Comparison of ENCODE assay signal across 8 mouse cellular contexts in the genomic region with DNA sequence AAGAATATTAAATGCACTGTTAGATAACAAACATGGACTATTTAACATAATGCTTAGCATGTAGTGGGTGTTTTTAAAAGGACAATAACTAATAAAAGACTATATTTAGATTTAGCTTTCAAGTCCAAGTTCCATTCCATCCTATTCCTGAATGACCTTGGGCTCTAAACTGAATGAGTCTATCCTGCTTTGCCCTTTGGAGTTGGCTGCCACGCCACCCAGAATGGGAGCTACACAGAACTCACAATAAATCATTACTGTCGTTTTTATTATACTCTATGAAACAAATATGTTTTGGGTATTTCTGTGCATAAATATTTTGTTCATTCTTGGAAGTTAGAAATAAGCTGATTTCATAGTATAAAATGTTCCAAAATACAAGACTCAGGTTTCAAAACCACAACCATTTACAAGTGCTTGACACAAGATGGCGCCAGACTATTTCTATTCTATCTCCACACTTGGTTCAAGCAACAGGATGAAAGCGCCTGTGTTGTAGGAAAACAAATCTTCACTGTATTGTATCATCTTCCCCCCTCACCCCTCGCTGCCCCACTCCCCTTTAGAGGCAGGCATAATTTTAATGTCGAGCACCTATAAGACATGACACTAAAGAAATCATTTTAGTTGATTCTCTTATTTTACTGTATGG.
A peak's percentile ranks its signal among the peaks of the same experiment; 100 is the strongest.
DNase-seq lines count a peak whose midpoint lies in the region; ATAC-seq and TF ChIP-seq lines count a peak whose summit lies in the region.

No protein-coding gene starts in this region.

- no peaks in the 10 kb centered on the region for H3K4me1 ChIP-seq in intestine, embryonic 14.5 days (replicated peaks; ENCODE audit: control insufficient read depth, insufficient read depth, low read length)
- no peaks in the 10 kb centered on the region for H3K4me1 ChIP-seq in intestine, embryonic 16.5 days (ENCODE audit: control insufficient read depth, insufficient read depth, low read length)
- H3K4me1 ChIP-seq in CH12.LX (ENCODE audit: control insufficient read depth in 1 of 2, insufficient read depth in 2 of 2) = no peaks in the 10 kb centered on the region
- H3K4me1 ChIP-seq in neural tube, embryonic 14.5 days (ENCODE audit: control insufficient read depth, insufficient read depth, low read length) = no peaks in the 10 kb centered on the region

- no peaks in the 10 kb centered on the region for H3K79me2 ChIP-seq in CH12.LX (replicated peaks; ENCODE audit: control insufficient read depth, extremely low read depth, insufficient read depth, poor library complexity, severe bottlenecking)

- TF ChIP-seq CTCF in CH12.LX (conservative IDR thresholded peaks at IDR 0.05 in 1 of 2, IDR thresholded peaks at IDR 0.05 in 1 of 2; ENCODE audit: low read depth in 2 of 2, low read length in 2 of 2) = peak; percentile 46 to 53
- peak; percentile 78 for TF ChIP-seq CTCF in left cerebral cortex, adult 2 months (IDR thresholded peaks at IDR 0.05)

- no peaks in the 10 kb centered on the region for H3K36me3 ChIP-seq in intestine, embryonic 14.5 days (ENCODE audit: control insufficient read depth, insufficient read depth, low read length)
- H3K36me3 ChIP-seq in intestine, embryonic 16.5 days (ENCODE audit: control insufficient read depth, insufficient read depth, low read length) = no peaks in the 10 kb centered on the region
- H3K36me3 ChIP-seq in CH12.LX (replicated peaks in 1 of 2; ENCODE audit: control insufficient read depth in 1 of 2, insufficient read depth in 1 of 2, low read length in 1 of 2) = no peaks in the 10 kb centered on the region
- no peaks in the 10 kb centered on the region for H3K36me3 ChIP-seq in neural tube, embryonic 14.5 days (ENCODE audit: control insufficient read depth, insufficient read depth, low read length)

- no peak overlapping the region for H3K9ac ChIP-seq in intestine, embryonic 14.5 days (ENCODE audit: low read length)
- no peak overlapping the region for H3K9ac ChIP-seq in intestine, embryonic 16.5 days (ENCODE audit: low read depth, low read length)
- no peak overlapping the region for H3K9ac ChIP-seq in CH12.LX (ENCODE audit: insufficient read depth, low read depth)
- no peak overlapping the region for H3K9ac ChIP-seq in neural tube, embryonic 14.5 days (replicated peaks; ENCODE audit: low read depth, low read length)

- TF ChIP-seq POLR2A in CH12.LX (IDR thresholded peaks at IDR 0.05; ENCODE audit: low read depth, low read length) = no peak

- H3K27ac ChIP-seq in intestine, embryonic 14.5 days (ENCODE audit: low read depth) = no peak overlapping the region
- H3K27ac ChIP-seq in intestine, embryonic 16.5 days (ENCODE audit: low read length) = no peak overlapping the region
- no peak overlapping the region for H3K27ac ChIP-seq in CH12.LX (ENCODE audit: insufficient read depth, low read depth)
- H3K27ac ChIP-seq in left cerebral cortex, adult 2 months = no peak overlapping the region
- no peak overlapping the region for H3K27ac ChIP-seq in neural tube, embryonic 14.5 days (ENCODE audit: low read depth, low read length)

- no peak overlapping the region for H3K4me3 ChIP-seq in intestine, embryonic 14.5 days (ENCODE audit: low read depth, low read length)
- no peak overlapping the region for H3K4me3 ChIP-seq in intestine, embryonic 16.5 days (ENCODE audit: low read length)
- H3K4me3 ChIP-seq in CH12.LX (replicated peaks in 1 of 3; ENCODE audit: low read depth in 2 of 3, low read length in 2 of 3, poor library complexity in 1 of 3) = no peak overlapping the region
- no peak overlapping the region for H3K4me3 ChIP-seq in left cerebral cortex, adult 2 months
- H3K4me3 ChIP-seq in neural tube, embryonic 14.5 days (ENCODE audit: low read depth, low read length) = no peak overlapping the region

- in situ Hi-C loops in CH12.LX (cut with MboI; ENCODE audit: low pct_ligation_motif_present, low pct_unique_long_range_greater_than_20kb, low sequenced_read_pairs) = no loop called here

- peak; percentile 59 for TF ChIP-seq RAD21 in CH12.LX (IDR thresholded peaks at IDR 0.05; ENCODE audit: low read depth, low read length)

- peak; percentile 62; the same call in 1 of the 2 replicates for ATAC-seq in intestine, embryonic 14.5 days (replicated peaks; ENCODE audit: low FRiP score, low TSS enrichment, low read depth)
- no peak for ATAC-seq in intestine, embryonic 16.5 days
- peak; percentile 93 for ATAC-seq in frontal cortex, adult (ENCODE audit: low TSS enrichment)
- peak; percentile 70; the same call in 1 of the 2 replicates for ATAC-seq in neural tube, embryonic 14.5 days (ENCODE audit: low read depth)

- no peaks in the 10 kb centered on the region for H3K9me3 ChIP-seq in intestine, embryonic 14.5 days (ENCODE audit: control insufficient read depth, low read length)
- H3K9me3 ChIP-seq in intestine, embryonic 16.5 days (ENCODE audit: control insufficient read depth, low read length) = no peaks in the 10 kb centered on the region
- no peaks in the 10 kb centered on the region for H3K9me3 ChIP-seq in CH12.LX (replicated peaks; ENCODE audit: low read length)
- H3K9me3 ChIP-seq in neural tube, embryonic 14.5 days (ENCODE audit: control insufficient read depth, low read length) = no peaks in the 10 kb centered on the region

- intact Hi-C loops in left cerebral cortex, adult 2 months (cut with DNase I) = loop anchor here (1.0 to 2.0 kb wide), 3 partner anchors 926 to 1215 kb away; no protein-coding TSS in a partner anchor

- WGBS in intestine, embryonic 14.5 days = 20% methylated on average over 6 of the region's 6 CpGs
- 20% methylated on average over 6 of the region's 6 CpGs for WGBS in intestine, embryonic 16.5 days
- WGBS in neural tube, embryonic 14.5 days = 21% methylated on average over 6 of the region's 6 CpGs

- dilution Hi-C loops in CH12.LX (cut with MboI; ENCODE audit: extremely low pct_ligation_motif_present, extremely low pct_unique_long_range_greater_than_20kb, low sequenced_read_pairs) = no loop called here

- no peak for TF ChIP-seq EP300 in CH12.LX (IDR thresholded peaks at IDR 0.05; ENCODE audit: low read length)

- no peak overlapping the region for H3K4me2 ChIP-seq in intestine, embryonic 14.5 days (ENCODE audit: low read length)
- no peak overlapping the region for H3K4me2 ChIP-seq in intestine, embryonic 16.5 days (ENCODE audit: low read depth, low read length)
- no peak overlapping the region for H3K4me2 ChIP-seq in CH12.LX (ENCODE audit: insufficient read depth, low read depth, poor library complexity, severe bottlenecking)
- no peak overlapping the region for H3K4me2 ChIP-seq in neural tube, embryonic 14.5 days (ENCODE audit: low read depth, low read length)

- DNase-seq in intestine, embryonic 14.5 days (ENCODE audit: low spot score) = no peak
- peak; percentile 45 for DNase-seq in CH12.LX (ENCODE audit: extremely low read depth)
- DNase-seq in brain, embryonic 18.5 days (ENCODE audit: low read depth, low spot score) = peak; percentile 37
- DNase-seq in left cerebral cortex, adult 2 months (ENCODE audit: extremely low spot score in 1 of 2, low spot score in 2 of 2) = peak; percentile 33 to 51
- no peak for DNase-seq in spleen, postnatal 14 days (ENCODE audit: low spot score in 2 of 2)

- no peaks in the 10 kb centered on the region for H3K27me3 ChIP-seq in intestine, embryonic 14.5 days (replicated peaks; ENCODE audit: control insufficient read depth, insufficient read depth, low read length)
- no peaks in the 10 kb centered on the region for H3K27me3 ChIP-seq in intestine, embryonic 16.5 days (replicated peaks; ENCODE audit: control insufficient read depth, insufficient read depth, low read length)
- no peaks in the 10 kb centered on the region for H3K27me3 ChIP-seq in CH12.LX (replicated peaks)
- no peaks in the 10 kb centered on the region for H3K27me3 ChIP-seq in neural tube, embryonic 14.5 days (ENCODE audit: control insufficient read depth, insufficient read depth, low read length)

TF ChIP-seq in CH12.LX, 34 proteins besides CTCF, POLR2A, EP300 and RAD21:
- TF ChIP-seq SMC3 (IDR thresholded peaks at IDR 0.05; ENCODE audit: low read depth, low read length) (peak; percentile 14; the same call in 1 of the 2 replicates), MXI1 (IDR thresholded peaks at IDR 0.05; ENCODE audit: low read depth, low read length) (no peak)

Comparison
In these comparisons a context has a peak if more than half of its experiments do, and no peak if none do; other contexts are left out.
1. DNase-seq: peak in CH12.LX (single experiment), brain, embryonic 18.5 days (single experiment) and left cerebral cortex, adult 2 months (2 of 2); none in intestine, embryonic 14.5 days (single experiment) and spleen, postnatal 14 days (0 of 2).